Mouse (Mus musculus): ENCODE data around the gene Neto2.

- TF ChIP-seq CTCF (IDR thresholded peaks at IDR 0.05; ENCODE audit: borderline replicate concordance, insufficient read depth, low read depth, low read length) (no peak), POLR2A (IDR thresholded peaks at IDR 0.05; ENCODE audit: borderline replicate concordance, insufficient read depth, low read length) (no peak)
These were observed 35.6 kb downstream of the Neto2 start for GRCm38 (mm10) chr8:85665146-85665545.

Data from cerebellum, adult 2 months (tissue).